Mouse (Mus musculus): Measurements from ENCODE around the gene Mfsd7a. TPM values are rescaled to one million over a fixed set of nuclear protein-coding genes. Genes with fewer than 3 reads are reported as not detected.
A peak's percentile ranks its signal among the peaks of the same experiment; 100 is the strongest.

Mfsd7a gene
- polyA plus RNA-seq, 1 experiment from 2014 or later: 0.21 TPM

DNA sequence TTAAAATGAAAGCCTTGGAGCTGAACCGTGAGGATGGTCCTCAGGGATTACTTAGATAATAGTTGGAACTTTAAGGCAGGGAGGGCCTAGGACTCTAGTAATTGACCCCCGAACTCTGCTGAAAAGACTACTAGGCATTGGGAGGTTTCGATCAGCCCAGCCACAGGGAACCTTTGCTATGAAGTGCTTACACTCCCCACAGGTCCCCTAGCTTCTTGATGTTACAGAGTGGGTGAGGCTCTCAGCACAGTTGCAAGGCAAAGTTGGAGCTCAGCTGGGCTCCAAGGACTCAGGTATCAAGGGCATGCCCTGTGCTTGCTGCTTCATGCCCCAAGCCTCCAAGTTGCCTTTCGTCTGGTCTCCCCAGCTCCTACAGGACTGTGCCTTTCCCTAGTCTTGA, 13.8 kb upstream of the Mfsd7a start:
- Histone ChIP-seq H3K27ac (ENCODE audit: low read length) (peak overlapping the region; percentile 87), H3K9me3 (replicated peaks; ENCODE audit: control insufficient read depth, low read length, poor library complexity, severe bottlenecking) (no peaks in the 10 kb centered on the region), H3K4me3 (ENCODE audit: low read depth, low read length) (peak overlapping the region; percentile 97), H3K4me2 (ENCODE audit: low read length) (peak overlapping the region; percentile 100), H3K4me1 (ENCODE audit: control insufficient read depth, insufficient read depth, low read length) (peaks cover 43% of the 10 kb centered on the region), H3K27me3 (ENCODE audit: control insufficient read depth, insufficient read depth, low read depth, low read length) (peaks cover 10% of the 10 kb centered on the region; the same call in 1 of the 2 replicates), H3K9ac (ENCODE audit: low read depth, low read length) (peak overlapping the region; percentile 100), H3K36me3 (ENCODE audit: control insufficient read depth, insufficient read depth, low read length) (no peaks in the 10 kb centered on the region)
- ATAC-seq: no peak
- 46% methylated on average over 4 of the region's 4 CpGs for WGBS

DNA sequence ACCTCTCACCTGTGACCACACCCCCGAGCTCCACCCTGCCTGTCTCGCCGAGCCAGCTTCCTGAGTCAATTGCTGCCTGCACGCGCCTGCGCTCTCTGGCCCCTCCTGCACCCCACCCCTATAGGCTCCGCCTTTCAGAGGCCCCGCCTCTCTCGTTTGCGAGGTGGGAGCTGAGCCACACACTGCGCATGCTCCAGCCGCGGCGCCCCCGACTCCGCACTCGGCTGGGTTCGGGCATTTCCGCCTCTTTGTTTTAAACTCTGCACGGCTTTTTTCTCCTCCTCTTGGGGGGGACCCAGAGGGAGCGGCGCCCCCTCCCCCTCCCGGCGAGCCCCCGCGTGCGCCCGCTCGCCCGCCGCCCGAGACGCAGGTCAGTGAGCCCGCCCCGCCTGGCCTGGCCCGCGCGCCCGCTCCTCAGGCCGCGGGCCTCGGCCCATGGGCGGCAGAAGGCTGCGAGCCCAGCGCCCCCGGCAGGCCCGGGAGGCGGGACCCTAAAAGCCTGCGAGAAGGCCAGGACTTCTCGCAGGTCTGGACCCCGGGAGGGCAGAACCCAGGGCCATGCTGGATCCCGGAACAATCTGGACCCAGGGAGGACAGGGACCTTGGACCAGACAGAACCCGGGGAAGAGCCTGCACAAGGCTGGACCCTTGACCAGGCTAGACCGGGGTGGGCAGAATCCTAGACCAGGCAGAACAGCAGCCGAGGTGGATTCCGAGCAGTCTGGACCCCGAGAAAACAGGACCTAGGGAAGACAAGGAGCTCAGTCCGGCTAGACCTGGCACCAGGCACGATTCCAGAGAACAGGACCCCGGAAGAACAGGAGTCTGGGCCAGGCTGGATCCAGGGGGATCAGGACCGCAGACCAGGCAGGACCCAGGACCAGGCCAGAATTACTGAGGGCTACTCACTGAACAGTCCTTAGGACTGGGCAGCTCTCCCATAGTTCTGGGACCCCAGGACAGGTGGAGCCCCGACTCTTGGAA, 12.7 kb upstream of the Mfsd7a start, which contains the start of gene Pcgf3:
Gene Pcgf3 (plus strand): TSS at position 151 of the 984 bp plus-strand sequence.
- WGBS: under 1% methylated on average over 62 of the region's 62 CpGs
- Histone ChIP-seq H3K36me3 (ENCODE audit: control insufficient read depth, insufficient read depth, low read length) (no peaks in the 10 kb centered on the region), H3K27ac (ENCODE audit: low read length) (peak within 1 kb of the TSS; percentile 87), H3K9ac (ENCODE audit: low read depth, low read length) (peak within 1 kb of the TSS; percentile 100), H3K27me3 (ENCODE audit: control insufficient read depth, insufficient read depth, low read depth, low read length) (peaks cover 10% of the 10 kb centered on the region; the same call in 1 of the 2 replicates), H3K4me2 (ENCODE audit: low read length) (peak within 1 kb of the TSS; percentile 100), H3K9me3 (replicated peaks; ENCODE audit: control insufficient read depth, low read length, poor library complexity, severe bottlenecking) (no peaks in the 10 kb centered on the region), H3K4me3 (ENCODE audit: low read depth, low read length) (peak within 1 kb of the TSS; percentile 97), H3K4me1 (ENCODE audit: control insufficient read depth, insufficient read depth, low read length) (peaks cover 37% of the 10 kb centered on the region)
- ATAC-seq: peak; percentile 94

DNA sequence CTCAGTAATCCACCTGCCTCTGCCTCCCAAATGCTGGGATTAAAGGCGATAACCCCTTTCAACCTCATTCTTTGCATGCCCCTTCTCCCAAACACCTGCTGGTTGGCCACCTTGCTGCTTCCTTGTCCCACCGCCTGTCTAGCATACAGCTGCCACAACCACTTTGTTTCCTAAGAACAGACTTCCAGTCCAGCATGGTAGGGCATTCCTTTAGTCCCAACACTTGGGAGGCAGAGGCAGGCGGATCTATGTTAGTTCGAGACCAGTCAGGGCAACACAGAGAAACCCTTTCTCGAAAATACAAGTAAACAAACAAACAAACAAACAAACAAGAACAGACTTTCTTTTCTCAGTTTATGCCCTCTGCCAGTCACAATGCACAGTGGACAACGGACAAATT, 11.8 kb upstream of the Mfsd7a start:
- ATAC-seq: peak; percentile 7
- Histone ChIP-seq H3K36me3 (ENCODE audit: control insufficient read depth, insufficient read depth, low read length) (no peaks in the 10 kb centered on the region), H3K9me3 (replicated peaks; ENCODE audit: control insufficient read depth, low read length, poor library complexity, severe bottlenecking) (no peaks in the 10 kb centered on the region), H3K9ac (ENCODE audit: low read depth, low read length) (peak overlapping the region; percentile 59), H3K27me3 (ENCODE audit: control insufficient read depth, insufficient read depth, low read depth, low read length) (peaks cover 10% of the 10 kb centered on the region; the same call in 1 of the 2 replicates), H3K27ac (ENCODE audit: low read length) (no peak overlapping the region; the same call in 1 of the 2 replicates), H3K4me1 (ENCODE audit: control insufficient read depth, insufficient read depth, low read length) (peaks cover 34% of the 10 kb centered on the region), H3K4me2 (ENCODE audit: low read length) (peak overlapping the region; percentile 100), H3K4me3 (ENCODE audit: low read depth, low read length) (peak overlapping the region; percentile 97)
- 46% methylated on average over 6 of the region's 6 CpGs for WGBS

DNA sequence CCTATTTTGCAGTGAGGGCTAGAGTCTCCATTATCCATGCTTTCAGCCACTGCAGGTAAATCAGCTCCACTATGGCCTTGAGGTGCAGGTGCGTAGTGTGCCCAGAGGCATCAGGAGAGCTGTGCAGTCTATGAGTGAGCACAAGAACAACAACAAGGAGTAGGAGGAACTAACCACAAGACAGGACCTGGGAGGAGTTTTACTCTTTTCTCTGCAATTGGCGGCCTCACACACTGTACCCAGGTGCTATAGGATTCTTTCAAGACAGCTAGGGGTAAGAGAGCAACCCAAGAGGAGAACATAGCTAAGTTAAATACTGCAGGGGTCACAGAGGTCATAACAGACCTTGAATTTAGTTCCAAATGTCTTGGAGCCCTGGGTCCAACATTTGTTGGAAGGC, 10.0 kb upstream of the Mfsd7a start:
- ATAC-seq: no peak
- peaks cover 16% of the 10 kb centered on the region for H3K4me1 ChIP-seq (ENCODE audit: control insufficient read depth, insufficient read depth, low read length)
- peaks cover 10% of the 10 kb centered on the region; the same call in 1 of the 2 replicates for H3K27me3 ChIP-seq (ENCODE audit: control insufficient read depth, insufficient read depth, low read depth, low read length)
- H3K27ac ChIP-seq (ENCODE audit: low read length): no peak overlapping the region
- no peaks in the 10 kb centered on the region for H3K9me3 ChIP-seq (replicated peaks; ENCODE audit: control insufficient read depth, low read length, poor library complexity, severe bottlenecking)
- no peaks in the 10 kb centered on the region for H3K36me3 ChIP-seq (ENCODE audit: control insufficient read depth, insufficient read depth, low read length)
- no peak overlapping the region for H3K9ac ChIP-seq (ENCODE audit: low read depth, low read length)
- WGBS: 74% methylated on average over 2 of the region's 2 CpGs
- no peak overlapping the region for H3K4me3 ChIP-seq (ENCODE audit: low read depth, low read length)
- H3K4me2 ChIP-seq (ENCODE audit: low read length): no peak overlapping the region

DNA sequence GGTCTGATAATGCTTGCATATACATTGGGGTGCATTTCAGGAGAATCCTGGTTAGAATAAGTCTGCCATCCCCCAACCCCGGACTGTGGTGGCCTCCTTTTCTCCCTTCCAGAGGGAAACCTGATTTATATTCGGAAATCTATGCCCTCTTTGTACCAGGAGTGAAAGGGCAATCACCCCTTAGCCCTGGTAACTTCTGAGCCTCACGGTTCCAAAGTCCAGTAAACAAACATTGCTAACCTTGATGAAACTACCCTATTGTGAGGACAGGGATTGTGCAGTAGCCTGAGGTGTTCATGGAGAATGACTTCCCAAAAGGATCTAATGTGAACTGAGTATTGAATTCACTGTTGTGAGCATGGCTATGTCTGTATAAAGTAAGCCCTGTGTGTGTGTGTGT, 5.4 kb upstream of the Mfsd7a start:
- no peak overlapping the region for H3K27ac ChIP-seq (ENCODE audit: low read length)
- no peak overlapping the region for H3K9ac ChIP-seq (ENCODE audit: low read depth, low read length)
- H3K9me3 ChIP-seq (replicated peaks; ENCODE audit: control insufficient read depth, low read length, poor library complexity, severe bottlenecking): no peaks in the 10 kb centered on the region
- H3K36me3 ChIP-seq (ENCODE audit: control insufficient read depth, insufficient read depth, low read length): no peaks in the 10 kb centered on the region
- H3K4me3 ChIP-seq (ENCODE audit: low read depth, low read length): no peak overlapping the region
- H3K4me2 ChIP-seq (ENCODE audit: low read length): no peak overlapping the region
- no peak for ATAC-seq
- 40% methylated on average over 3 of the region's 3 CpGs for WGBS
- H3K27me3 ChIP-seq (ENCODE audit: control insufficient read depth, insufficient read depth, low read depth, low read length): peaks cover 6% of the 10 kb centered on the region; the same call in 1 of the 2 replicates
- H3K4me1 ChIP-seq (ENCODE audit: control insufficient read depth, insufficient read depth, low read length): no peaks in the 10 kb centered on the region

DNA sequence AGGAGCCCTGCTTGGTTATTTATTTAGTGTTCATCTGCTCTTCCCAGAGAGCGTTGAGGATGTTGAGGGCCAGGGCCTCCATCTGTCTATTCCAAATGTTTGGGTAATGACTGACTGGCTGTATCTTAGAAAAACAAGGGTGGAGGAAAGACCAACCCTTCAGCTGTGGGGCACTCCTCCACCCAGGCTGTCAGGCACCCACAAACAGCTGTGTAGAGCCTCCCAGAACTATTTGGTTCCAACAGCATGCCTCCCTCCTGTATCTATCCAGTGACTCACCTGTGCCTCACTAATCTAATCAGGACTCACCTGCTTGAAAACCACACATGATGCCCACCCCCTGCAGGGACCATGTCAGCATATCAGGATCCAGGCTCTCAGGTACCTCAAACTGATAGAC, 3.7 kb upstream of the Mfsd7a start:
- Histone ChIP-seq H3K4me3 (ENCODE audit: low read depth, low read length) (no peak overlapping the region), H3K9me3 (replicated peaks; ENCODE audit: control insufficient read depth, low read length, poor library complexity, severe bottlenecking) (no peaks in the 10 kb centered on the region), H3K4me2 (ENCODE audit: low read length) (no peak overlapping the region), H3K36me3 (ENCODE audit: control insufficient read depth, insufficient read depth, low read length) (no peaks in the 10 kb centered on the region), H3K9ac (ENCODE audit: low read depth, low read length) (no peak overlapping the region), H3K27ac (ENCODE audit: low read length) (no peak overlapping the region), H3K4me1 (ENCODE audit: control insufficient read depth, insufficient read depth, low read length) (no peaks in the 10 kb centered on the region), H3K27me3 (ENCODE audit: control insufficient read depth, insufficient read depth, low read depth, low read length) (peaks cover 6% of the 10 kb centered on the region)
- 100% methylated on average over 1 of the region's 1 CpGs for WGBS
- ATAC-seq: no peak

DNA sequence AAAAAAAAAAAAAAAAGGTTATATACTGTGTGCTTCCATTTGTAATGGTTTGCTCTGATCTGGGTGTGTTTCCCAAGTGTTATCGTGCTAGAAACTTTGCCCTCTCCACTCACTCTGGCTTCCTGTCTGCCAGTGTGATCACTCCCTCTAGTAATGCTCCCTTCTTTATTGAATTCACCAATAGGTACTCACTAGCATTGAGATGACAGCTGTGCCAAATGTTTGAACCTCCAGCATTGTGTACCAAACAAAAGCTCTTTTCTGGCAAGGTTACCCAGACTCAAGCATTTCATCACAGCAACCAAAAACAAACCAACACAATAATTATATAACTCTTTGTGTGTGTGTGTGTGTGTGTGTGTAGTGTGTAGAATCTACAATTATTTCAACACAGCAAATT, 2.9 kb upstream of the Mfsd7a start:
- peaks cover 6% of the 10 kb centered on the region for H3K27me3 ChIP-seq (ENCODE audit: control insufficient read depth, insufficient read depth, low read depth, low read length)
- no peaks in the 10 kb centered on the region for H3K36me3 ChIP-seq (ENCODE audit: control insufficient read depth, insufficient read depth, low read length)
- no peaks in the 10 kb centered on the region for H3K9me3 ChIP-seq (replicated peaks; ENCODE audit: control insufficient read depth, low read length, poor library complexity, severe bottlenecking)
- no peaks in the 10 kb centered on the region for H3K4me1 ChIP-seq (ENCODE audit: control insufficient read depth, insufficient read depth, low read length)
- no peak for ATAC-seq
- no peak overlapping the region for H3K27ac ChIP-seq (ENCODE audit: low read length)
- no peak overlapping the region for H3K9ac ChIP-seq (ENCODE audit: low read depth, low read length)
- no peak overlapping the region for H3K4me3 ChIP-seq (ENCODE audit: low read depth, low read length)
- H3K4me2 ChIP-seq (ENCODE audit: low read length): no peak overlapping the region
- WGBS: 87% methylated on average over 1 of the region's 1 CpGs

DNA sequence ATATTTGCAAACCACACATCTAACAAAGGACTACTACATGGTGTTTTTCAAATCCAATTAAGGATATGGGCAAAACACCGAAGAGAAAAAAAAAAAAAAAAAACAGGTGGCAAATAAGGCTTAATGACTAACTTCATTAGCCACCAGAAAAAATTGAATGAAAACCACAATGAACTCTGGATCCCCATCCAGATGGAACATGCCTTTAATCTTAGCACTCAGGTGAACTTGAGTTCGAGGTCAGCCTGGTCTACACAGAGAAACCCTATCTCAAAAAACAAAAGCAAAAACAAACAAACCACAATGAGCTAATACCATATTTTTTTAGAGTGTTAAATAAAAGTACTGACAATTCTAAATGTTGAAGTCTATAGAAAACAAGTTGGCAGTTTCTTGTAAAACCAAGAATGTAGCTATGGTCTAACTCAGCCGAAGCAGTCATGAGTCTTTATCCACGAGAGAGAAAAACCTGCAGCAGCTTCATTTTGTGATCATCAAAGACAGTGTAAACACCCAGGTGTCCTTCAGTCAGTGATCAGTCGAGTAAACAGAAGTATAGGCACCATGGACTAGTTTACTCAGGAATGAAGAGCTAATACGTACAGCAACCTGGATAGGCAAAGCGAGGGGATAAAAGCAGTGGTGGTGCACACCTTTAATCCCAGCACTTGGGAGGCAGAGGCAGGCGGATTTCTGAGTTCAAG, 2.3 kb upstream of the Mfsd7a start:
- Histone ChIP-seq H3K9ac (ENCODE audit: low read depth, low read length) (no peak overlapping the region), H3K4me2 (ENCODE audit: low read length) (no peak overlapping the region), H3K36me3 (ENCODE audit: control insufficient read depth, insufficient read depth, low read length) (no peaks in the 10 kb centered on the region), H3K9me3 (replicated peaks; ENCODE audit: control insufficient read depth, low read length, poor library complexity, severe bottlenecking) (no peaks in the 10 kb centered on the region), H3K27ac (ENCODE audit: low read length) (no peak overlapping the region), H3K27me3 (ENCODE audit: control insufficient read depth, insufficient read depth, low read depth, low read length) (peaks cover 8% of the 10 kb centered on the region), H3K4me1 (ENCODE audit: control insufficient read depth, insufficient read depth, low read length) (no peaks in the 10 kb centered on the region), H3K4me3 (ENCODE audit: low read depth, low read length) (no peak overlapping the region)
- WGBS: 82% methylated on average over 8 of the region's 8 CpGs
- ATAC-seq: no peak

DNA sequence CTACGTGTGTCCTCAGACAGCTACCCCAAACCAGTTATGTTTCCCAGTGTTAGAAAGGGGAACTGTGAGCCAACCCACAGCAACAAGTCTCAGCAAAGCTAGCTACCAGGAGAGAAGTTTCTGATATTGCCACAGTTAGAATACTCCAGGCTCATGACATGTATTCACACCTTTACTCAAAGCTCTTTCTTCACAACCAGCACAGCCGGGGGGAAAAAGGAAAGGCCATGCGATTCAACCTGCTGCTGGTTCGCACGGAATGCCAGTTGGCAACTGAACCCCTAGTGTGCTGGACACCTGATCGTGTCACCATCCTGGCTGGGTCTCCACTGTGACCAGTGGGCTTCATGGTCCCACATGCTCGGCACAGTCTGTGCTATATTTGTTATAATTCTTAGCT, 834 bp downstream of the Mfsd7a start:
- 83% methylated on average over 7 of the region's 7 CpGs for WGBS
- Histone ChIP-seq H3K9me3 (replicated peaks; ENCODE audit: control insufficient read depth, low read length, poor library complexity, severe bottlenecking) (no peaks in the 10 kb centered on the region), H3K4me2 (ENCODE audit: low read length) (no peak overlapping the region), H3K27ac (ENCODE audit: low read length) (no peak overlapping the region), H3K4me3 (ENCODE audit: low read depth, low read length) (no peak overlapping the region), H3K27me3 (ENCODE audit: control insufficient read depth, insufficient read depth, low read depth, low read length) (peaks cover 8% of the 10 kb centered on the region), H3K4me1 (ENCODE audit: control insufficient read depth, insufficient read depth, low read length) (no peaks in the 10 kb centered on the region), H3K9ac (ENCODE audit: low read depth, low read length) (no peak overlapping the region), H3K36me3 (ENCODE audit: control insufficient read depth, insufficient read depth, low read length) (no peaks in the 10 kb centered on the region)
- ATAC-seq: no peak
